Mouse (Mus musculus): ENCODE measurements around the gene Zfp9.
A peak's percentile ranks its signal among the peaks of the same experiment; 100 is the strongest.

Gene Zfp9

GRCm38 (mm10) chr6:118478957-118479708 lies at the start of gene Zfp9:
Gene Zfp9 (minus strand): TSS chr6:118479320.
- DNase-seq: peak; percentile 83

DNA sequence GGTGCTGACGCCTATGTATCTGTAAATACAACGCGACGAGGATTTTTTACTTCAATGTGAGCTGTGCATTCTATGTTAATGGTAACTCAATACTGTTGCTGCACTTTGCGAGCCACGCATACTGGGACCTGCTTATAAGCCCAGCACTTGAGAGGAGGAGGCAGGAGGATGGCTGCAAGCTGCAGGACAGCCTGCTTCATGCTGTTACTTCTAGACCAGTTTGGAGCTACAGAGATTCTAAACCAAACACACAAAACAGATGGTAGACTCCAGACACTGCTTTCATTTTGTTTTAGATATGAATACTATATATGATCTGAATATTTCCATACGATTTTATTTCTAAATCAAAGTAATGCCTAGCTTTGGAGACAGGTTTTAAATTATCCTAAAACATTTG lies 41.5 kb upstream of the Zfp9 start:
- DNase-seq: no peak

DNA sequence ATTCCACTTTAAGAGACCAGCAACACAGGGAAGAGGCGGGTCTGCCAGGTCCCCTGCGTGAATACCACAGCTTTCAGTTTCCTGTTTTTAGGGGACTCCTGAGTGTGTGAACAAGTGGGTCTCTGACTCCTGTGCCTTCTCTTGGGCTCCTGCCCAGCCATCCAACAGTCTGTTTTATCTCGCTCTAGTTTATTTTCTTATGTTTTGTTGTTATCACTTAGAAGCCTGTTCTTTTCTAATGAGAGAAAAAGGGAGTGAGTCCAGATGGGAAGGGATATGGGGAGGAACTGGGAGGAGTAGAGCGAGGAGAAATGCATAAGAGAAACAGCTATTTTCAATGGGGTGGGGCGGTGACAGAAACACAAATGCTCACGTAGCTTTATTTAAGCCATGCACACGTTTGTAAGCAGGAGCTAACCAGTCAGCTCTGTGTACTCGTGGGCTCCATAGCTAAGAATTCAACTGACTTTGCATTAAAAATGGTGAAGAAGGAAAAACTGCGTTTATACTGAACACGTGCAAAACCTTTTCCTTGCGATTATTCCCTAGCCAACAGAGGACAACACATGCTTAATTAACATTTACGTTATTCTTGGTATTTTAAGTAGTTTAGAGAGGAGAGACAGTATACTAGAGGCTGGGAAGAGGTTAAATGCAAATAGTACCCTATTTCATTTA lies 34.4 kb upstream of the Zfp9 start:
- no peak for DNase-seq

GRCm38 (mm10) chr6:118499010-118499409 lies 19.9 kb upstream of the Zfp9 start:
- no peak for DNase-seq

GRCm38 (mm10) chr6:118482125-118482524 lies 3.0 kb upstream of the Zfp9 start:
- DNase-seq: no peak

GRCm38 (mm10) chr6:118477875-118478785 lies 990 bp downstream of the Zfp9 start:
- no peak for DNase-seq

DNA sequence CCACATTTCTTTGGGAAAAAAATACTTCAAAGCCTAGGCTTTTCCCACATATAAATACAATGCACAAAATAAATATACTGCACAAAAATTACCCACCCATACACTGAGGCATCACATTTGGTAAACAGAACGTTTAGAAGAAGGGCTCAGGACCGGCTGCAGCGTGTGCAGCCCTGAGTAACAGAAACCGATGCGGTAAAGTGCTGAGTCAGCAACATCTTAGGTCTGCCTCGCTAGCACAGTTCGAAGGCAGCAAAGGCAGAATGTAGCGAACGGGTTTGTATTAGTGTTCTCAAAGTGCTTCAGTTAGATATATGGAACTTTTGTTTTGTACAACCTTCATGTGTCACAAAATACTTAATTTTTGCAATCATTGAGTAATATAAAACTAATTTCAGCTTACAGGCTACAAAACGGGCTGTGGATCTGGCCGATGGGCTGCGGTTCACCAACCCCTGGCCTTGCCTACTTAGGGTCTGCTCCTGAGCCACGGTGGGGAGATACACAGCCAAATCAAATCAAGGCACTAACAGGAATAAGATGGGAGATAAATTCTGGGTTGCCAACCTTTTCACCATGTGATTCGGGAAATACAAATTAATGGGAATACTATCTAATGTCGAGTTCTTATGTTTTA lies 16.9 kb downstream of the Zfp9 start:
- DNase-seq: no peak

GRCm38 (mm10) chr6:118457726-118458125 lies 21.4 kb downstream of the Zfp9 start:
- DNase-seq: no peak

GRCm38 (mm10) chr6:118455042-118455631 lies 24.0 kb downstream of the Zfp9 start, which contains the start of gene Zfp248:
Gene Zfp248 (minus strand): TSS chr6:118455528.
- peak; percentile 94 for DNase-seq

DNA sequence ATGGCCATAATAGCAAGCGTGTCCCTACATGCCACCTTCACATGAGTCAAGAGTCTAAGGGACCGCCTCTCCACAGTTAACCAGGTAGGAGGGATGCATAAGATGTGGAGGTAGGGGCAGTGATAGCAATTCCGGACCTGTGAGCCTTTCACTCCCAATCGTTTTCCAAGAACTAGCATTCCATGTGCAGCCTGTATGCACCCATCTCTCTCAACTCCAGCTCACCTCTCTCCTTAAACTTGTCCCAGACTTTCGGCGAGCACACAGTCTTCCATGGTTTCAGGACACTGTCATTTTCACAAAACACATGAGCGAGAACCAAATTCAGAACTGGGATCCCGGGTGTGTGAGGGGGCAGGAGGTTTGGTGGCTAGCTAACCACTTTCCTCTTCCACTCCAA lies 24.7 kb downstream of the Zfp9 start:
- DNase-seq: no peak

- DNase-seq: no peak
These were observed 47.6 kb downstream of the Zfp9 start for GRCm38 (mm10) chr6:118431502-118431901.

DNA sequence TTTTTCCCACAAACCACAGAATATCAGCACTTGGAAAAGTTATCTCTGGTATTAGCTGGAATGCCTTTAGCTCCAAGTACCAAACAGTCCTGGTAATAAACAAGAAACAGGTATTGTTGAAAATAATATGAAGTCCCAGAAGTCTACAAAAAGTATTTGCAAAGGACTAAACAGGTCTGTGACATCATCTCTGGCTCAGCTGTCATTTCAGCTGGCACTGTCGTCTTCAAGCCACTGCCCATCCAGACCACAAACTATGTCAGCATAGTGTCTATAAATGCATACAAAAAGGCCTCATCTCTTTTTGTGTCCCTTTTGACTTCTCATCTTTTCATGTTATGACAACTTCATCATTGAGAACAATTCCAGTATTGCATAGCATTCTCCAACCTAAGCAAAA lies 52.5 kb downstream of the Zfp9 start:
- DNase-seq: no peak

- peak; percentile 97 for DNase-seq
These were observed 59.8 kb downstream of the Zfp9 start, which contains the start of gene Bms1 for GRCm38 (mm10) chr6:118419050-118419920. Gene Bms1 (minus strand): TSS chr6:118419474.

Data from cerebellum, adult 8-10 months (tissue).